Mouse (Mus musculus) lung, postnatal 0 days (tissue): ENCODE measurements at regions not wholly inside any gene's neighbourhood (a gene's known extent, or its start where the extent isn't known, plus 50 kb on each side); places are given as distances from the start of the nearest gene placed in this dataset.

ENCODE experiments used
- CTCF ChIP-seq: IDR thresholded peaks from 2 replicates; pipeline ENCODE4 v1.5.1; 2016; ENCODE audit warnings: antibody characterized with exemption, mild to moderate bottlenecking
- EP300 ChIP-seq: IDR thresholded peaks from 2 replicates; pipeline ENCODE4 v1.6.1; 2016; ENCODE audit warnings: antibody characterized with exemption, mild to moderate bottlenecking, control low read depth

DNA sequence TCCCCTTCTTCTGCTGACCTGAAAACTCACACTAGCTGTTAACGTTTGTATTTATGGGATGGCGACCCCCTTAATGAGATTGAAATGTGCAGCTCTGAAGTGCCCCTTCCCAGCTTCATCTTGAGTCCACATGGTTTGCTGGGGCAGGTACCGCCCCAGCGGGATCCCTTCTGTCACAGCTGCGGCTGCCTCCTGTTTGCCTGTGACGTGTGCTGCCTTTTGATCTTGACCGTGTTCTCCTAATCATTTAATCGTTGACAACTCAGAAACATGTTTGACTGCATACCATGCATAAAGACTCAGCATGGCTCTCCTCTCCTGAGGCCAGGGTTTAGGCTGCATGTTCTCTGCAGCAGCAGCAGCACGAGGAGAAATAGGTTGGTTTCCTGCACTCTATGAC lies 511.5 kb downstream of the 1700129C05Rik start:
- no peak for TF ChIP-seq CTCF
- no peak for TF ChIP-seq EP300
